Mouse (Mus musculus) liver, adult 2 months (tissue): ENCODE measurements around the gene Col1a1.

Source experiments
- CTCF ChIP-seq: fragments of 200-500 bp; IDR thresholded peaks from 2 replicates; pipeline ENCODE4 v1.5.1; 2011; ENCODE audit warnings: low read depth, low read length, control low read depth
- POLR2A ChIP-seq: fragments of 200-500 bp; IDR thresholded peaks from 2 replicates; pipeline ENCODE4 v1.6.1; 2011; ENCODE audit warnings: low read length, control low read depth; ENCODE audit not compliant: insufficient read depth; ENCODE audit errors: extremely low read depth

DNA sequence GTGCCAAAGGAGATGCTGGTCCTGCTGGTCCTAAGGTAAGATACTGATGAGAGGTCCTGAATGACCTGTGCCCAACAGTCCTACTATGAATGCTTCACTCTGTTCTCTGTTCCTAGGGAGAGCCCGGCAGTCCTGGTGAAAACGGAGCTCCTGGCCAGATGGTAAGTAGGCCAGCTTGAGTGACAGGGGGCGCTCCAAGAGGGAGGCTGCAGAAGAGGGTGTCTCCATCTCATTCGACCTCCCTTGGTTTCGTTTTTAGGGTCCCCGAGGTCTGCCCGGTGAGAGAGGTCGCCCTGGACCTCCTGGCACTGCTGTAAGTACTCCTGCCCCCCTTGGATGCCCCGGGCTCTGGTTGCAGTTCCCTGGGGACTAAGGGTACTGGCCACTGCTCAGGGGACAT, 5.1 kb downstream of the Col1a1 start:
- TF ChIP-seq CTCF (no peak), POLR2A (no peak)
